Mouse (Mus musculus) gonadal fat pad, adult 2 months (tissue): Measurements from ENCODE around the gene Slc25a21. TPM values are rescaled to one million over a fixed set of nuclear protein-coding genes. Genes with fewer than 3 reads are reported as not detected.
"Not testable (repeated sequence)": the region's sequence is repeated elsewhere in the genome, so short reads cannot be mapped to it uniquely, and the experiment has no call there.

ENCODE experiments used
- DNase-seq: peaks from one replicate; pipeline ENCODE4 v3.0.0-alpha.2; 2012; ENCODE audit warnings: low read depth
- polyA plus RNA-seq: library from polyadenylated mRNA; depleted of rRNA; stranded (reverse); fragments of >200 nt; gene quantifications from 2 replicates; pipeline ENCODE4 v1.2.3, GENCODE M21; 2012; rRNA removed

Slc25a21 gene
- 1.6 and 2.8 TPM in 2 replicates for polyA plus RNA-seq

GRCm38 (mm10) chr12:57197363-57198026 is at the start of gene Slc25a21:
Gene Slc25a21 (minus strand): TSS chr12:57197472.
- DNase-seq = no peak

- no peak for DNase-seq
Measured at GRCm38 (mm10) chr12:57243671-57244495, 46.6 kb upstream of the Slc25a21 start.

GRCm38 (mm10) chr12:57233386-57233785 is 36.1 kb upstream of the Slc25a21 start:
- DNase-seq = no peak

- DNase-seq = no peak
Measured at GRCm38 (mm10) chr12:57231085-57231875, 34.0 kb upstream of the Slc25a21 start.

GRCm38 (mm10) chr12:57230192-57230706 is 33.0 kb upstream of the Slc25a21 start, which contains the start of the genes Prps1l3 and Mipol1:
Gene Prps1l3 (plus strand): TSS chr12:57230412.
Gene Mipol1 (plus strand): TSS chr12:57230427.
- peak; percentile 46 for DNase-seq

GRCm38 (mm10) chr12:57229703-57230102 is 32.4 kb upstream of the Slc25a21 start:
- DNase-seq = no peak

- no peak for DNase-seq
Measured at GRCm38 (mm10) chr12:57227776-57228175, 30.5 kb upstream of the Slc25a21 start.

GRCm38 (mm10) chr12:57226411-57226810 is 29.1 kb upstream of the Slc25a21 start:
- no peak for DNase-seq

- DNase-seq = not testable (repeated sequence)
Measured at GRCm38 (mm10) chr12:57212463-57212862, 15.2 kb upstream of the Slc25a21 start.

- DNase-seq = no peak
Measured at GRCm38 (mm10) chr12:57211353-57212311, 14.4 kb upstream of the Slc25a21 start.

- no peak for DNase-seq
Measured at GRCm38 (mm10) chr12:57204276-57204851, 7.1 kb upstream of the Slc25a21 start.

GRCm38 (mm10) chr12:57201901-57202300 is 4.6 kb upstream of the Slc25a21 start:
- DNase-seq = no peak

- DNase-seq = no peak
Measured at GRCm38 (mm10) chr12:57199427-57199826, 2.2 kb upstream of the Slc25a21 start.

- DNase-seq = no peak
Measured at GRCm38 (mm10) chr12:57198269-57198668, 997 bp upstream of the Slc25a21 start.

GRCm38 (mm10) chr12:57196608-57197362 is 487 bp downstream of the Slc25a21 start:
- no peak for DNase-seq

GRCm38 (mm10) chr12:57196286-57196607 is 1.0 kb downstream of the Slc25a21 start:
- no peak for DNase-seq

GRCm38 (mm10) chr12:57194609-57195008 is 2.7 kb downstream of the Slc25a21 start:
- no peak for DNase-seq

- DNase-seq = no peak
Measured at GRCm38 (mm10) chr12:57187032-57187431, 10.2 kb downstream of the Slc25a21 start.

GRCm38 (mm10) chr12:57186126-57186525 is 11.1 kb downstream of the Slc25a21 start:
- no peak for DNase-seq

- no peak for DNase-seq
Measured at GRCm38 (mm10) chr12:57185475-57185874, 11.8 kb downstream of the Slc25a21 start.
